Mouse (Mus musculus): ENCODE measurements around the gene Nr0b2.

Gene Nr0b2

GRCm38 (mm10) chr4:133563123-133563571 lies 10.0 kb downstream of the Nr0b2 start:
- peak; percentile 87 to 89 for DNase-seq

- no peak for DNase-seq
Observed at GRCm38 (mm10) chr4:133567251-133567650, 14.1 kb downstream of the Nr0b2 start.

- no peak for DNase-seq
Observed at GRCm38 (mm10) chr4:133569291-133570065, 16.3 kb downstream of the Nr0b2 start.

GRCm38 (mm10) chr4:133570066-133570466 lies 16.9 kb downstream of the Nr0b2 start:
- no peak for DNase-seq

GRCm38 (mm10) chr4:133574070-133574842 lies 21.1 kb downstream of the Nr0b2 start, which contains the start of gene Gpatch3:
Gene Gpatch3 (plus strand): TSS chr4:133574745.
- peak; percentile 95 for DNase-seq

GRCm38 (mm10) chr4:133574843-133575202 lies 21.6 kb downstream of the Nr0b2 start:
- no peak for DNase-seq

GRCm38 (mm10) chr4:133577983-133578382 lies 24.8 kb downstream of the Nr0b2 start:
- no peak for DNase-seq

- DNase-seq: no peak
Observed at GRCm38 (mm10) chr4:133583690-133584058, 30.5 kb downstream of the Nr0b2 start.

GRCm38 (mm10) chr4:133584059-133584951 lies 31.1 kb downstream of the Nr0b2 start, which contains the start of gene Gpn2:
Gene Gpn2 (plus strand): TSS chr4:133584362.
- DNase-seq: peak; percentile 78 to 81

- DNase-seq: peak; percentile 83 to 84
Observed at GRCm38 (mm10) chr4:133592570-133592969, 39.4 kb downstream of the Nr0b2 start.

GRCm38 (mm10) chr4:133595538-133595937 lies 42.4 kb downstream of the Nr0b2 start:
- no peak for DNase-seq

- DNase-seq: no peak
Observed at GRCm38 (mm10) chr4:133596084-133596483, 42.9 kb downstream of the Nr0b2 start.

- no peak for DNase-seq
Observed at GRCm38 (mm10) chr4:133598616-133599015, 45.4 kb downstream of the Nr0b2 start.

GRCm38 (mm10) chr4:133599116-133599515 lies 45.9 kb downstream of the Nr0b2 start:
- DNase-seq: no peak

GRCm38 (mm10) chr4:133599571-133600073 lies 46.4 kb downstream of the Nr0b2 start:
- peak; percentile 75 to 81 for DNase-seq

- no peak for DNase-seq
Observed at GRCm38 (mm10) chr4:133600306-133600705, 47.1 kb downstream of the Nr0b2 start.

- DNase-seq: peak; percentile 51 to 71
Observed at GRCm38 (mm10) chr4:133601721-133602218, 48.6 kb downstream of the Nr0b2 start, which contains the start of gene Sfn. Gene Sfn (minus strand): TSS chr4:133602168.

- no peak for DNase-seq
Observed at GRCm38 (mm10) chr4:133603056-133603455, 49.9 kb downstream of the Nr0b2 start.

GRCm38 (mm10) chr4:133604175-133604574 lies 51.0 kb downstream of the Nr0b2 start:
- no peak for DNase-seq

GRCm38 (mm10) chr4:133604856-133605255 lies 51.7 kb downstream of the Nr0b2 start:
- no peak for DNase-seq

- no peak for DNase-seq
Observed at GRCm38 (mm10) chr4:133605330-133605729, 52.2 kb downstream of the Nr0b2 start.

All from cerebellum, postnatal 14 days (tissue).